8 mouse cellular contexts compared by ENCODE assay signal in genomic region chr17:35016376-35016775, GRCm38 (mm10). TPM values are rescaled to one million over a fixed set of nuclear protein-coding genes. Genes with fewer than 3 reads are reported as not detected.
A peak's percentile ranks its signal among the peaks of the same experiment; 100 is the strongest.
DNase-seq lines count a peak whose midpoint lies in the region; ATAC-seq and TF ChIP-seq lines count a peak whose summit lies in the region.

Gene Vwa7, plus strand, starts transcription at chr17:35016579.

- no peak for TF ChIP-seq CTCF in lung, embryonic 14.5 days (IDR thresholded peaks at IDR 0.05; ENCODE audit: low read depth)
- no peak for TF ChIP-seq CTCF in lung, adult 2 months (IDR thresholded peaks at IDR 0.05; ENCODE audit: insufficient read depth, low read length)
- TF ChIP-seq CTCF in forebrain, postnatal 0 days (IDR thresholded peaks at IDR 0.05; ENCODE audit: low read depth): no peak

- H3K9ac ChIP-seq in lung, embryonic 14.5 days: no peak within 1 kb of the TSS
- no peak within 1 kb of the TSS for H3K9ac ChIP-seq in forebrain, postnatal 0 days
- 0 out of 2 replicates have a peak within 1 kb of the TSS, but pooled peaks have one; percentile 22 for H3K9ac ChIP-seq in hindbrain, embryonic 16.5 days (ENCODE audit: low read depth, low read length)

- ATAC-seq in lung, embryonic 14.5 days (ENCODE audit: insufficient read depth): no peak
- ATAC-seq in cerebellum, adult (ENCODE audit: insufficient number of reproducible peaks, low FRiP score, low TSS enrichment): 0 out of 2 replicates have a peak, but pooled peaks have one; percentile 17
- ATAC-seq in forebrain, postnatal 0 days: peak; percentile 50
- ATAC-seq in hindbrain, embryonic 16.5 days: peak; percentile 62

- H3K36me3 ChIP-seq in lung, embryonic 14.5 days (ENCODE audit: insufficient read depth): peaks cover 62% of the 10 kb centered on the region
- H3K36me3 ChIP-seq in forebrain, postnatal 0 days (ENCODE audit: insufficient read depth): peaks cover 52% of the 10 kb centered on the region
- peaks cover 38% of the 10 kb centered on the region for H3K36me3 ChIP-seq in hindbrain, embryonic 16.5 days (ENCODE audit: control insufficient read depth, insufficient read depth, low read length)

- no peak within 1 kb of the TSS for H3K27ac ChIP-seq in lung, embryonic 14.5 days (ENCODE audit: low read depth)
- no peak within 1 kb of the TSS for H3K27ac ChIP-seq in forebrain, postnatal 0 days (ENCODE audit: low read depth, low read length)
- no peak within 1 kb of the TSS for H3K27ac ChIP-seq in hindbrain, embryonic 16.5 days (ENCODE audit: low read depth, low read length)

- no peak within 1 kb of the TSS for H3K4me2 ChIP-seq in lung, embryonic 14.5 days
- no peak within 1 kb of the TSS for H3K4me2 ChIP-seq in forebrain, postnatal 0 days (ENCODE audit: low read depth)
- H3K4me2 ChIP-seq in hindbrain, embryonic 16.5 days (ENCODE audit: low read length): no peak within 1 kb of the TSS

- peak; percentile 57 for DNase-seq in lung, embryonic 14.5 days
- DNase-seq in lung, adult 2 months: no peak
- peak; percentile 31 for DNase-seq in forebrain, postnatal 0 days
- peak; percentile 41 to 57 for DNase-seq in lung, postnatal 4 days
- DNase-seq in T-cell, adult 2 months (ENCODE audit: low spot score): no peak
- no peak for DNase-seq in right cerebral cortex, adult 18-20 months

- no peaks in the 10 kb centered on the region for H3K4me1 ChIP-seq in lung, embryonic 14.5 days (ENCODE audit: insufficient read depth)
- peaks cover 4% of the 10 kb centered on the region; the same call in 1 of the 2 replicates for H3K4me1 ChIP-seq in lung, adult 2 months (ENCODE audit: control insufficient read depth, insufficient read depth, low read length)
- peaks cover 1% of the 10 kb centered on the region; the same call in 1 of the 2 replicates for H3K4me1 ChIP-seq in forebrain, postnatal 0 days (ENCODE audit: insufficient read depth)
- peaks cover 5% of the 10 kb centered on the region for H3K4me1 ChIP-seq in hindbrain, embryonic 16.5 days (ENCODE audit: control insufficient read depth, insufficient read depth, low read depth, low read length)

- no peaks in the 10 kb centered on the region for H3K9me3 ChIP-seq in lung, embryonic 14.5 days (ENCODE audit: low read depth, low read length)
- no peaks in the 10 kb centered on the region for H3K9me3 ChIP-seq in forebrain, postnatal 0 days (ENCODE audit: low read length)
- no peaks in the 10 kb centered on the region for H3K9me3 ChIP-seq in hindbrain, embryonic 16.5 days (ENCODE audit: control insufficient read depth, low read length)

- no peak for TF ChIP-seq POLR2A in lung, adult 2 months (IDR thresholded peaks at IDR 0.05; ENCODE audit: borderline replicate concordance, extremely low read depth, low read depth, low read length)

- H3K27me3 ChIP-seq in lung, embryonic 14.5 days (ENCODE audit: insufficient read depth, low read length): no peaks in the 10 kb centered on the region
- H3K27me3 ChIP-seq in forebrain, postnatal 0 days (ENCODE audit: insufficient read depth, low read length): no peaks in the 10 kb centered on the region; the same call in 1 of the 2 replicates
- no peaks in the 10 kb centered on the region for H3K27me3 ChIP-seq in hindbrain, embryonic 16.5 days (replicated peaks; ENCODE audit: control insufficient read depth, insufficient read depth, low read length)

- no peak within 1 kb of the TSS for H3K4me3 ChIP-seq in lung, embryonic 14.5 days (ENCODE audit: low read depth, low read length)
- H3K4me3 ChIP-seq in lung, adult 2 months (replicated peaks; ENCODE audit: extremely low read depth, low read depth, low read length): no peak within 1 kb of the TSS
- no peak within 1 kb of the TSS for H3K4me3 ChIP-seq in forebrain, postnatal 0 days (ENCODE audit: low read depth, low read length)
- no peak within 1 kb of the TSS for H3K4me3 ChIP-seq in hindbrain, embryonic 16.5 days (ENCODE audit: low read length)

- WGBS in lung, embryonic 14.5 days: 62% methylated on average over 12 of the region's 12 CpGs
- WGBS in lung, adult 2 months: 41% methylated on average over 12 of the region's 12 CpGs
- 41% methylated on average over 12 of the region's 12 CpGs for WGBS in forebrain, postnatal 0 days
- WGBS in hindbrain, embryonic 16.5 days: 50% methylated on average over 12 of the region's 12 CpGs

RNA-seq across cellular contexts. Expression of gene Vwa7, which starts in this region (rescaled TPM):
- polyA plus RNA-seq in lung, embryonic 14.5 days (2014; fragmentation: Nextera tagmentation; extraction: Ambion mirVana): 0.11 and 0.47 TPM in 2 replicates
- polyA plus RNA-seq in lung, adult 2 months (2012; rRNA removed): 4.0 and 4.2 TPM in 2 replicates
- total RNA-seq in forebrain, postnatal 0 days (2014; rRNA removed): 0.14 and 0.31 TPM in 2 replicates
- polyA plus RNA-seq in forebrain, postnatal 0 days (2015; fragmentation: Nextera tagmentation; extraction: Ambion mirVana): 0.08 TPM in 1 of 2 replicates, not detected in the other
- polyA plus RNA-seq in hindbrain, embryonic 16.5 days (2015; fragmentation: Nextera tagmentation; extraction: Ambion mirVana): 0.08 and 0.19 TPM in 2 replicates

Comparison
In these comparisons a context has a peak if more than half of its experiments do, and no peak if none do; other contexts are left out.
1. DNase-seq: peak in lung, postnatal 4 days (2 of 2); none in lung, adult 2 months (single experiment), T-cell, adult 2 months (single experiment) and right cerebral cortex, adult 18-20 months (single experiment).
2. Peak in DNase-seq in lung, embryonic 14.5 days; RNA of the gene not detected or under 1 TPM.
3. Peak in DNase-seq and ATAC-seq in forebrain, postnatal 0 days; RNA of the gene not detected or under 1 TPM.
4. Peak in ATAC-seq and H3K9ac ChIP-seq in hindbrain, embryonic 16.5 days; RNA of the gene not detected or under 1 TPM.